Mouse (Mus musculus): ENCODE results near the gene Mrc2. TPM values are rescaled to one million over a fixed set of nuclear protein-coding genes. Genes with fewer than 3 reads are reported as not detected.

Mrc2 gene
- total RNA-seq, 2 experiments from 2014 or later = 27.6 to 28.0 TPM

GRCm38 (mm10) chr11:105350643-105351042 lies 58.2 kb downstream of the Mrc2 start:
- no peak for DNase-seq

GRCm38 (mm10) chr11:105352152-105352551 lies 59.7 kb downstream of the Mrc2 start:
- no peak for DNase-seq

- DNase-seq = peak; percentile 80
These were observed 60.8 kb downstream of the Mrc2 start for GRCm38 (mm10) chr11:105352954-105353890.

- no peak for DNase-seq
These were observed 61.4 kb downstream of the Mrc2 start for GRCm38 (mm10) chr11:105353891-105354280.

GRCm38 (mm10) chr11:105356301-105356700 lies 63.9 kb downstream of the Mrc2 start:
- no peak for DNase-seq

GRCm38 (mm10) chr11:105362041-105362765 lies 69.8 kb downstream of the Mrc2 start:
- no peak for DNase-seq

GRCm38 (mm10) chr11:105362946-105363597 lies 70.6 kb downstream of the Mrc2 start:
- DNase-seq = peak; percentile 93

GRCm38 (mm10) chr11:105363598-105364385 lies 71.3 kb downstream of the Mrc2 start:
- DNase-seq = peak; percentile 46

- DNase-seq = peak; percentile 31
These were observed 72.1 kb downstream of the Mrc2 start for GRCm38 (mm10) chr11:105364386-105365065.

- no peak for DNase-seq
These were observed 73.2 kb downstream of the Mrc2 start for GRCm38 (mm10) chr11:105365611-105366010.

GRCm38 (mm10) chr11:105366051-105366450 lies 73.6 kb downstream of the Mrc2 start:
- no peak for DNase-seq

- no peak for DNase-seq
These were observed 74.7 kb downstream of the Mrc2 start for GRCm38 (mm10) chr11:105367163-105367562.

- DNase-seq = no peak
These were observed 76.4 kb downstream of the Mrc2 start for GRCm38 (mm10) chr11:105368833-105369232.

- no peak for DNase-seq
These were observed 77.3 kb downstream of the Mrc2 start for GRCm38 (mm10) chr11:105369526-105370386.

GRCm38 (mm10) chr11:105371818-105372217 lies 79.4 kb downstream of the Mrc2 start:
- no peak for DNase-seq

GRCm38 (mm10) chr11:105373881-105374280 lies 81.4 kb downstream of the Mrc2 start:
- DNase-seq = peak; percentile 28

GRCm38 (mm10) chr11:105374526-105375175 lies 82.2 kb downstream of the Mrc2 start:
- DNase-seq = no peak

GRCm38 (mm10) chr11:105375821-105376235 lies 83.4 kb downstream of the Mrc2 start:
- no peak for DNase-seq

- DNase-seq = no peak
These were observed 92.8 kb downstream of the Mrc2 start for GRCm38 (mm10) chr11:105385266-105385665.

- no peak for DNase-seq
These were observed 96.2 kb downstream of the Mrc2 start for GRCm38 (mm10) chr11:105388636-105389035.
